Mouse (Mus musculus) ES-CJ7 (cell line): ENCODE results near the gene Zfp273.
A peak's percentile ranks its signal among the peaks of the same experiment; 100 is the strongest.
"Not testable (repeated sequence)": the region's sequence is repeated elsewhere in the genome, so short reads cannot be mapped to it uniquely, and the experiment has no call there.

Experiments
- DNase-seq: peaks from one replicate; pipeline ENCODE4 v3.0.0; 2011; ENCODE audit warnings: low read depth, low spot score

Gene Zfp273

GRCm38 (mm10) chr13:67813710-67814660, at the start of gene Zfp273:
Gene Zfp273 (plus strand): TSS chr13:67813740.
- peak; percentile 94 for DNase-seq

DNA sequence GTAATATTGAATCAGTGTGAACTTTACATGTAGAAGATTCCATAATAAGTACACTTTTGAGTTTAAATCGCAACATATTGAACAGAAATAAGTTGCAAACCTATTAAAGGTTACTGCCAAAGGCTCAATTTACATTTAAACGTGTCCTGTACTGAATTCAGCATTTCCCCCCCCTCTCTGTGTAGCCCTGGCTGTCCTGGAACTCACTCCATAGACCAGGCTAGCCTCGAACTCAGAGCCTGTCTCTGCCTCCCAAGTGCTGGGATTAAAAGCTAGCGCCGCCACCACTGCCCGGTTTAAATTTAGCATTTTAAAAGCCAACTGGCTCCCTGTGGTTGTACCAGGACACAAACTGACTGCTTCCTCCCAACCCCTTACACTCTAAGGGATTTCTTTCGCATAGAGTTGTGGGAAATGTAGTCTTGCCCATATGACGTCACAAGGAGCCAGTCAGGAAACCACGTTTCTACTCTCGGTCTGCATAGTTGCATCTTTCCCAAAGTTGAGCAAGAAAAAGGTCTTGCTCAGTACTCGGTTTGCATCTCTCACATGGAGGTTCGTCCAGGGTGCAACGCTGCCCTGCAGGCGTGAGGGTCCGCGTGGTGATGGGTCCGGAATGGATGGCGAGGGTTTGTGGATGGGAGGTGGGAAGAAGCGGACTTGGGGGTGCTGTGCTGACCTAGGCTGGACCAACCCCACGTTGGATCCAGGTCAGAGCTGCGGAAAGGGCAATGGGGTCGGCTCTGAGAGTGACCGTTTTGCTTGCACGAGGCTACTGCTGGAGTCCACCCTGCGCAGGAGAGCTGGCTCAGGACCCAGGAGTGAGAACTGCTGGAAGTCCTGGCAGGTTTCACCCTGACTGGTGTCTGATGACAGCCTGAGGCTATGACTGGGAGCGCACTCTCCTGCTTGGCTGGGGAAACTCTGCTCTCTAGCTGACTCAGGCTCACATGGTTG, 34.0 kb upstream of the Zfp273 start, which contains the start of gene Zfp493:
Zfp493 (plus strand) TSS at position 429 of the 957 bp plus-strand sequence.
- DNase-seq: peak; percentile 95

GRCm38 (mm10) chr13:67791921-67792455, 21.6 kb upstream of the Zfp273 start:
- peak; percentile 51 for DNase-seq

- DNase-seq: peak; percentile 20
These were observed 14.9 kb upstream of the Zfp273 start for GRCm38 (mm10) chr13:67798618-67799017.

GRCm38 (mm10) chr13:67799151-67799550, 14.4 kb upstream of the Zfp273 start:
- DNase-seq: not testable (repeated sequence)

- no peak for DNase-seq
These were observed 1.8 kb upstream of the Zfp273 start for GRCm38 (mm10) chr13:67811651-67812210.

GRCm38 (mm10) chr13:67812961-67813709, 405 bp upstream of the Zfp273 start:
- DNase-seq: no peak

DNA sequence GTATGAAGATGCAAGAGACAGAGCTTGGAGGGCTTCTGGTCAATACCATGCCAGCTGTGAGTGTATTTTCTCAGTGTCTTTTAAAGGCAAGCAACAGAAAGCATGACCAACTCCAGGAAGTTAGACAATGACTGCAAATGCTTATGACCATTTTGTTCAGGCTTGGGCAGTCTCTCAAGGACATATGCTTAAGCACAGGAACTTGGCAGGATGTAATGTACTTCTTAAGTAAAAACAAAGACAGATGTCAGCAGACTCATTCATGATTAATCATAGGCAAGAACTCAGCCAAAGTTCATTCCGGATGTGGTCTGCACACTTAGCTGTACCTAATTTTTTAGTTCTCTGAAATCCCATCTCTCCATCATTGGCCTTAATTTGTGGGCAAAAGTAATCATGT, 5.1 kb downstream of the Zfp273 start:
- DNase-seq: no peak

- DNase-seq: peak; percentile 72
These were observed 17.4 kb downstream of the Zfp273 start, which contains the start of gene Gm10037 for GRCm38 (mm10) chr13:67830911-67831336. Gene Gm10037 (plus strand): TSS chr13:67831106.

DNA sequence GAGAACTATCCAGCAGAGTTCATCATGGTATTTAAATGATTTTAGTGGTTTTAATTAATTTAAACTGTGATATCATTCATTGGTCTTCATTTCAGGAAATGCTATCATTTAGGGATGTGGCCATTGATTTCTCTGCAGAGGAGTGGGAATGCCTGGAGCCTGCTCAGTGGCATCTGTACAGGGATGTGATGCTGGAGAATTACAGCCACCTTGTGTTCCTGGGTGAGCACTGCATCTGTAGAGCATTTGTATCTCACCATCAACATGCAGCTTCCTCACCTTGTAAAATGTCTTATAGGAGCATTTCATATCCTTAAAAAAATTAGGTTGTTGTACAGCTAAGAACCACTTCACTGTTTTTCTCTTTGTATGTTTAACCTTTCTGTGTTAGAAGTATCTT, 19.6 kb downstream of the Zfp273 start:
- not testable (repeated sequence) for DNase-seq

DNA sequence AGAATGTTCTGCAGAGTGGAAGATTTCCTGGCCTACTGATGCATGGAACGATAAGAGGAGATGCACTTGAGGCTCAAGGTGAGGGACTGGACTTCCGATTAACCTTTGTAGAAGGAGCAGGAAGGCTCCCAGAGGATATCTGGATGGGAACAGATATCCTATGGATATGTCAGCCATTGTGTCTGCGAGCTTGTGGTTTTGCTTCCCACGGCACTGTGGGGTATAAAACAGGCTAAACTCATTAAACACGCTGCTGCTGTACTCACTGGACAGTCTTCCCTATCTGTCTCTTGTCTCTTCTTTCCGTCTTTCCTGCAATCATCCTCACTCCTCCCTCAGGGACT, 30.2 kb downstream of the Zfp273 start:
- no peak for DNase-seq

DNA sequence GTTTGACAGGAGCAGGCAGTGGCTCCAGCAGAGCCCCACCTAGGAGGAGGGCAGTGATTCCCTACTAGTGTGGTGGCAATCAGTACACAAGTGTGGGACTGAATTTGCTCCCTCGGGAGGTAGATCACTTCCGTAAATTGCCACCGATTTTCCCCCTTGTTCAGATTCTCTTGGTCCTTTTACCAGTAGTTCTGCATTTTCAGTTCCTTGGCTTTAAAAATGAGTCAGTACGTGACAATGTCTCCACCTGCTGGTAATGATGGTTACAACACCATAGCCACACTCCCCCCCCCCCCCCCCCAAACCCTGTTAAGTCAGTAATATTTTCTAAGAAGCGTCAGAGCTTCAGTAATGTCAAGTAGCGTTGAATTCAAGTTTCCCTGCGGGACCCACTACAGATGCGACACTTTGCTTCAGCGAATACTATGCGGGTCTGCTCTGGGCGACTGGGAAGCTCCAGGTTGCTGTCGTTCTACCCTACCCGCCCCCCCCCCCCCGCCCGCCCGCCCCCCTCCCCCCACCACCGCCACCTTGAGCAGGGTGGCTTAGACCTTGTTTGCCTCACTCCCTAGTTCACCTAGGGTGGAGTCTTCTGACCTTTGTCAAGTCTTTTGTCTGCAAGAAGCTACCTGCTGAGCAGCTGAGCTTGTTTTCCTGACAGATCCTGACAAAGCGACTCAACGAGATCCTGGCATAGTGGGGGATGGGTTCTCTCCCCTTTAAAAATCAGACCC, 30.7 kb downstream of the Zfp273 start:
- DNase-seq: peak; percentile 99

- DNase-seq: no peak
These were observed 31.3 kb downstream of the Zfp273 start for GRCm38 (mm10) chr13:67844853-67845194.

- DNase-seq: peak; percentile 65
These were observed 36.8 kb downstream of the Zfp273 start for GRCm38 (mm10) chr13:67850361-67850760.

DNA sequence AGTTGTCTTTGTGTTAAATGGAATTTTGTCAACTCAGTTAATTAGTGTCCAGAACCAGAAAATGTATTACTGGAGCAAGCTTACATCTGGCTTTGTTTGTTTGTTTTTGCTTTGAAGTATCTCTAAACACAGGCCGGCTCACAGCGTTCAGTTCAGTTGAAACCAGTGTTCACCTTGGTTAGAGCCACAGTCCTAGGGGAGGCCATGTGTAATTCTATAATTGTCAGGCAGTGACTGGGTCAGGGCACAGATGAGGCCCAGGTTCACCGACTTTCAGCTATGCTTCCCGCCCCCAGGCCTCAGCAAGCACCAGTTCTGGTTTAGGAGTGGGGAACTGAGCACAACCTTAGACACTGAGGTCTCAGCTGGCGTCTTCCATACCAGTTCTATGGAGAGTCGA, 39.6 kb downstream of the Zfp273 start:
- no peak for DNase-seq

DNA sequence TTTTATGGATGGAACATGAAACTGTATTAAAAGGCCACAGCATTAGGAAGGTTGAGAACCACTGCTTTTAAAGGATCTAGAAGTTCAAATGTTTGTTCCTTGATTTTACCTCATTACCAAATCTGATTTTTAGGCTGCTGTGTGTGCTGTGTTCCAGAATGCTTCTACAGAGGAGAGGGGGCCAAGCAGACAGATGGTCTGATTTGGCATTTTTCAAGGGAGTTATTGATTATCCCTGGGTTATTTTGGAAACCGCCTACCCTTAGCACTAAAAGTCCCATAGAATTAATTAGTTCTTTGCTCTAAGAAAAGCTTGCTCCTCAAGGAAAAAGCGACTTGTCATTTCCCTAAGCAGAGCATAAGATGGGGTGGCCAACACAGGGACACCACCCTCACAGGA, 40.4 kb downstream of the Zfp273 start:
- no peak for DNase-seq

- peak; percentile 58 for DNase-seq
These were observed 43.8 kb downstream of the Zfp273 start for GRCm38 (mm10) chr13:67857317-67857716.

- DNase-seq: peak; percentile 33
These were observed 49.0 kb downstream of the Zfp273 start for GRCm38 (mm10) chr13:67862508-67862907.

DNA sequence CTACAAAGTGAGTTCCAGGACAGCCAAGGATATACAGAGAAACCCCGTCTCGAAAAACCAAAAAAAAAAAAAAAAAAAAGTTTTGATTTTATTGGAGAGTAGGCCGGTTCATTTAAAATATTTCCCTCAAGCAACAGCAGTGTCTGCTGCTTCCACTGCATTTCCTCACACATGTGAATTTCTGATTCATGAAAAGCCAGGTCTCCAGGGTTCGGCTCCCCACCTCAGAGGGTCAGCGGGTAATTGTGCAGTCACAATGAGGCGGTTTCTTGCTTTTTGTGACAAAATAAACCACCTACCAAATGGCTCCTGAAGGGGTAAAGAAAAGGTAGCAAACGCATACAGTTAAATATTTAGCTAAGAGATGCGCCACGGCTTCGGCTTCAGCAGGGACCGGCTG, 49.5 kb downstream of the Zfp273 start, which contains the start of gene BC048507:
BC048507 (plus strand) TSS at position 301 of the 400 bp plus-strand sequence.
- DNase-seq: no peak

DNA sequence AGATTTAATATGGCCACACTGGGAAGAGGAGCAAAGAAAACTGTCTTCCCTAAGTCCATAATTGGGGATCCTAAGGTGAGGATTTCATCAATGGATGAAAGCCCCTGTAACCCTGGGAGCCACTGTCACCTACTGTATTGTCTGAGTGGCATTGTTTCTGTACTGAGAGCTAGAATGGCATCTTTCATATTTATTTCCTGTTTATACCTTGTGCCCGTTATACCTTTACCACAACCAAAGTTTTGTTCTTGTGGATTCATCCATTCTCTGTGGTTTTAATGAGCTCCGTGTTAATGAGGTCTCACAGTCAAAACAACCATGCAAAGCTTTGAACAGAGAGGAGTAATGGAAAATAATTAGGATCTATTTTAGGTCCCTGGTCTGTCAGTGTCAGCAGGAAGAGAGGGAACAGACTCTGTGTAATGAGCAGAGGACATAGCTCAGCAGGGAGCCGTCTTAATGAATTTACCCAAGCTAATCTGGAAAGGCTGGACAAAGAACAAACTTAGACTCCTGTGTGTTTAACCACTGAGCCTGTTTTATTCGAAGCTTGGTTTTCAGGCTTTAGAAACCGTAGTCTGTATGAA, 51.3 kb downstream of the Zfp273 start:
- no peak for DNase-seq
